Mouse (Mus musculus) spleen, postnatal 36 days (tissue): ENCODE results near the gene Asprv1.

Experiments
- DNase-seq, 2 experiments: peaks; one replicate each; pipeline ENCODE4 v3.0.0; 2022; ENCODE audit warnings: low spot score in 2 of 2, mixed read lengths in 1 of 2

Asprv1 gene

DNA sequence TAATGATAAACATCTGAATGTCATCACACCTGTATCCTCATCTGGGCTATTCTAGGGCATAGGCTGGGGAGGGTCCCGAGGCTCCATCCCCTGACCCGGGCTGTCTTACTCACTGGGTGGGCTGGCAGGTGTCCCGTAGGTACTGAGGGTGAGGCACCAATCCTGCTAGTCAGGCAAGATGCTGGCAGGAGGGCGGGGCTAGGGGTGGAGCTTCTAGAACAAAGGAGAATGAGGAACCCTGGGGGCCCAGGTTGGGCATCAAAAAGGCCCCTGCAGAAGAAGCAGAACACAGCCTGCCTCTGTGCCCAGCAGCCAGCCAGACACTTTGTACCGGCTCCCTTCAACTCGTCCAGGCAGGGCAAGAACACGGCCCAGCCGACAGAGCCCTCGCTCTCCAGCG, at the start of gene Asprv1:
TSS of gene Asprv1 (plus strand) at position 219 of the 400 bp plus-strand sequence.
- DNase-seq = no peak

DNA sequence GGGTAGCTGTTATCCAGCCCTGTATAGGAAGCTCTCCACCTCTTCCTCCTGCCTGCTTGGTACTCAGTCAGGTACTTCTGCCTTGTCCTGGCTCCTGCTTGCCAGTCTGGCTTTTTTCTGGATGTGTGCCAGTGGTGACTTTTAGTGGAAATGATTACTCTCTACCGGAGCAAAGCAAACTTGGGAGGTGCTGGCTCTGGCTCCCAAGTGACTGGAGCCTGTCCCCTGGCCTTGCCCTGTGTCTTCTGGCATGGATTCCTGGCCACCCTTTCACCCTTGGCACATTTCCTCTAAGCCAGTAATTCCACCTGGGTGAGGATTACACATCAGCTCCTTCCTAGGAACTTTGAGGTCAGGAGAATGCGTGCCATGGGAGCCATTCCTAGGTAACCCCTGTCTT, 49.6 kb upstream of the Asprv1 start:
- no peak for DNase-seq

DNA sequence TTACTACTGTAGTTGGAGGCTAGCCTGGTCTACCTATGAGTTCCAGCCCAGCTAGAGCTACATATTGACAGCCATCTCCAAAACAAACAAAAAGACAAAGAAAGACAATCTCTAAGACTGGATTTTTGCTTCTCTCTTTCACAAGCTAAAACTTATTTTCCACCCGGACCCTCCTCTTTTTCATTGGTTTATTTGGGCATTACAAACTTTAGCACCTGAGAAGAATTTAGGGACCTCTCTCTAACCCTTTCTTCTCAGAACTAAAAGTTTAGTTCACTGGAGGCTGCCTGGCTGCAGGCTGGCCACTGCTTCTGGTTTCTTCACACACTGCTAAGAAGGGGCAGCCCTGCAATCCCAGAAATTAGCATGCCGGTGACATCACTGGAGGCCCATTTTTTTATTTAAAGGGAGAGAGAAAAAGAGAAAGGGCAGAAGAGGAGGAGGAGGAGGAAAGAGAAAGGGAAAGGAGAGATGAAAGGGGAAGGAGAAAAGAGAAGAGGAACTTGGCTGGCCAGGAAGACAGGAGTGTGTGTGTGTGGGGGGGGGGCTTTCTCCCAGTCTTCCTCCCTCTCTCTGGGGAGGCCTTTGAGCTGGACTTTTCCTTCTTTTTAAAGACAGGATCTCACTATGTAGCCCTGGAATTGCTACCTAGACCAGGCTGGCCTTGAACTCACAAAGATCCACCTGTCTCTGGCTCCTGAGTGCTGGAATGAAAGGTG, 48.7 kb upstream of the Asprv1 start:
- DNase-seq = no peak

DNA sequence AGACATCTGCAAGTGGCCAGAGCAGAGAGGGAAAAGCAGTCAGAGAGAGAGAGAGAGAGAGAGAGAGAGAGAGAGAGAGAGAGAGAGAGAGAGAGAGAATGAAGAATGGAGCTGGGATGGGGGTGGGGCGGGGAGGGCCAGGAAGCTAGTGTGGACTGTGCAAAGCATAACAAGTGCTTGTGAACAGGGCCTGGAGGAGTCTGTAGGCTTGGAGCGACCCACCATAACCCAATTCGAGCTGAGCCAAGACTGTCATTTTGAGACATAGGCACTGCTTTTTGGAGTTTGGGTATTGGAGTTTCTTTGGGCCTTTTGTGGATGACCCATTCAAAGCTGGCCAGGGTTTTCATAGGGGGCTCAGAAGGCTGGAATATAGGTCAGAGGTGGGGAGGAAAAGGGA, 48.0 kb upstream of the Asprv1 start:
- DNase-seq = no peak

DNA sequence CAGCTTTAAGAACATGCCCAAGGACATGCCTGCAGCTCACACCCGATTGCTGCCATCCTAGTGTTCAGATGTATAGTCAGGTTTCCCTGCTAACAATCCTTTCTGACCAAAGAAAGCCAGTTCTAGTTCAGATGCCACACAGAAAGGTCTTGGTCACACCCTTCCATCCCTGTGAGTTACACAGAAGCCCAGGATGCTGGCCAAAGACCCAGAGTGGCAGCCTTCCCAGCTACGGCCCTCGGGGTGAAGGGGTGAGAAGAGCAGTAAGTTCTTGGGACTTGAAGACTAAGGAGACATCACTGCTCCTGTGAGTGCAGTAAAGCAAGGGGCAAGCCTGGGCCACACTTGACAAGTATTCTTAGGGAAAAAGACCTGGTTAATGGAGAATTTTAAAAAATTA, 44.8 kb upstream of the Asprv1 start:
- no peak for DNase-seq

DNA sequence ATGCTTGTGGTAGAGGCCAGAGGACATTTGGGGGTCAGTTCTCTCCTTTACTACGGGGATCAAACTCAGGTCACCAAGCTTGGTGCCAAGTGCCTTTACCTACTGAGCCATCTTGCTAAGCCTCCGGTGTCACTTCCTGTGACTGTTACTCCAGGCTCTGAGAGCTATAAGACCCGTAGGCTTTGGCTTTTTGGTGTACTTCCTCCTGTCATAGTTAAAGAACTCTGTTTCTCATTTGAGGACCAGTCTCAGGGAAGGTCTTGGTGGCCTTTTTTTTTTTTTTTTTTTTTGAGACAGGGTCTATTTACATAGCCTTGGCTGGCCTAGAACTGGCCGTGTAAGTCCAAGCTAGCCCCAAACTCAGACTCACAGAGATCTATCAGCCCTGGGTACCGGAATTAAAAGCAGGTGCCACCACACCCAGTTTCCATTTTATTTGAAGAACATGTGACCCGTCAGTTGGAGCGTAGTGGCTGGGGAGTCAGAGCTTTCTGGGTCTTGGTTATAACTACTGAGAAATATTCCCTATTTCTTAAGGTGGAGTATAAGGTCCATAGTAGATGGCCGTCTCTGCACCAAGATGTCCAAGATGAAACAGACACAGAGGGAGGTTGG, 44.3 kb upstream of the Asprv1 start:
- no peak for DNase-seq

- DNase-seq = no peak
Observed at GRCm38 (mm10) chr6:86584296-86585015, 43.5 kb upstream of the Asprv1 start.

GRCm38 (mm10) chr6:86585070-86585600, 42.8 kb upstream of the Asprv1 start:
- DNase-seq = peak; percentile 52 to 66

GRCm38 (mm10) chr6:86586070-86586469, 41.9 kb upstream of the Asprv1 start:
- no peak for DNase-seq

- no peak for DNase-seq
Observed at GRCm38 (mm10) chr6:86588429-86588828, 39.5 kb upstream of the Asprv1 start.

DNA sequence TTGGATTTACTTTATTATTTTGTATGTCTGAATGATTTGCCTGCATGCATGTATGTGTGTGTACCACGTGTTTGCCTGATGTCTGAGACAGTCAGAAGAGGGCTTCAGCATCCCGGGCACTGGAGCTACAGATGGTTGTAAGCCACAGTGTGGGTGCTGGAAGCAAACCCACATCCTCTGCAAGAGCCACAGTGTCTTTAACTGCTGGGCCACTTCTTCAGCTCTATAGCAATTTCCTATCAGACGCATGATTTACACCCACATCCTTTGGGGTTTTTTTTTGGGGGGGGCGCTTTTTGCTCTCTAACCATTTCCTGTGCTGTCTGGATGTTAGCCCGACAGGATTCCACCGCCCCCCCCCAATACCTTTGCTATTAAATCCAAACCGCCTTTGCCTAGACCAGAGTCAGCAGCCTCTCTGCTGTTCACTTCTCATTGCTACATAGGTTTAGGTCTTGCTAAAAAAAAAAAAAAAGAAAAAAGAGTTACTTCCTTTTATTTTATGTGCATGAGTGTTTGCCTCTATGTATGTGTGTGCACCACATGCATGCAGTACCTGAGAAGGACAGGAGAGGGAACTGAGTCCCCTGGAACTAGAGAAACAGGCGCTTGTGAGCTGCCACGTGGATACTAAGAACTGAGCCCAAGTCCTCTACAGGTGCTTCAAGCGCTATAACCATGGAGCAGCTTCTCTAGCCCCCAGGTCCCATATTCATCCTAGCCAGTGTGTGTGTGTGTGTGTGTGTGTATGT, 34.6 kb upstream of the Asprv1 start:
- DNase-seq = no peak

- DNase-seq = peak in 1 of 2 experiments; percentile 31
Observed at GRCm38 (mm10) chr6:86594636-86595035, 33.3 kb upstream of the Asprv1 start.

GRCm38 (mm10) chr6:86595865-86596440, 32.0 kb upstream of the Asprv1 start:
- DNase-seq = no peak

DNA sequence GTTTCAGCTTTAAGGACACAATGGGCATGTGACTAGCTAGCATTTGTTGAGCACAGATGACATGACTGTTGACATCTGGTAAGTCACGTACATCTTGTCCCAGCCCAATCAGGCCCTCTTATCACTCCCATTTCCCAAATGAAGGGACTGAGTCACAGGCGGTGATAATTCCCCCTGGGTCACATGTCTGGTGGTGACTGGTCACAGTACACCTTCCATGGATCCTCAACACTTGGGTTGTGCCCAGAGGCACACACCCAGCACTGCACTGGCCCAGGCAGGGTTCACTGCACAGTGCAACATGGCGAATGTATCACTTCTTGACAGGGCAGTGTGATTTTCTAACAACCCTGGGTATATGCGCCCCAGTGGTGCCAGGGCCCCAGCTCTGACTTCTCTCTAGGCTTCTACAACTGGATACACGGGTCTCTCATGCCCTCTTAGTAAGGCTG, 29.2 kb upstream of the Asprv1 start:
- no peak for DNase-seq

DNA sequence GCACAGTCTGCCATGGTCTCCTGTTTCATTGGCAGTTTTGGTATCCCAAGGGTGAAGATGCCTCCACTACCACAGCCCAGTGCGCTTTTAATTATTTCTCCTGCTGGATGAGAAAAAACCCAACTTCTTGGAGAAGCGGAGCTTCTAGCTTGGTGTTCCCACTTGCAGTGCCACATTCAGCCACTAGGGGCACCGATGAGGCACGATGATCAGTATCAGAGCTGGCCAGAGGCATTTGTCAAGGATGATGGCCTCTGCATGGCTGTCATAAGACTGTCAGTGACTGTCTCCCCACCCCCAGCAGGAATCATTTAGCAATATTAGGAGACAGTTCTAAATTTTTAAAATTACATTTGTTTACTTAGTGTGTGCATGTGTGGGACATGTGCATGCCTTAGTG, 28.8 kb upstream of the Asprv1 start:
- peak; percentile 61 to 77 for DNase-seq

- DNase-seq = peak; percentile 65 to 70
Observed at GRCm38 (mm10) chr6:86599951-86600414, 28.0 kb upstream of the Asprv1 start.

DNA sequence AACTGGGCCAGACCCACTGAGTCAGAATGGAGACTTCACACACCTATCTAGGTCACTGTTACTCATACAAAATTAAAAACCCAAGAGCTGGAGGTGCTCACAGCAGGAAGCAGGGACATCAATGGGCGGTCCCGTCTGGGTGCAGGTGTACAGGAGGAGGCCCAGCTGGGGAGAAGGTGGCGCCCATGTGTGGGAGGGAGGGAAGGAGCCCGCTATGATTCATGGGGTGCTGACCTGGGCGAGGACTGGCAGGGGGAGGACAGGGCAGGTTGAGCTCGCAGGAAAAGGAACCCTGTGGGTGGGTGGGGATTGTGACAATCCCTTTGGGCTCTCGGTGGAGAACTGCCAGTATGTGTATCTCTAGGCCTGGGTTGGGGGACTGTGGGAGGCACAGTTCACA, 22.7 kb upstream of the Asprv1 start:
- DNase-seq = no peak

DNA sequence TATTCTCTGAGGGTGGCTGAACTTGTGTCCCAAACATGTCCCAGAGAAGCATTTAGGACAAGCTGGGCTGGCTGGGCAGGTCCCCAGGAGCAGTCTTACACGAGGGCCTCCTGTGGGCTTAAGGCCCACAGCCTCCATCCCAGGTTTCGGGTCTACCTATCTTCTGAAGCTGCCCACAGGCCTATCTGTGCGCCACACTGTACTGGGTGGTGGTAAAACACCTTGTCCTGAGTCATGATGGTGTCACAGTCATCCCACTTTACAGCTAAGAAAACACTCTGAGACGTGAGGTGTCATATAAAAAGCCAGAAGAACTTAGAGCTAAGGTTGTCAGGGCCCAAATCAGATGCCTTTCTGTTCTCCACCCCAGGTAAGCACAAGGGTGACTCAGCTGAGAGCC, 21.7 kb upstream of the Asprv1 start:
- no peak for DNase-seq

DNA sequence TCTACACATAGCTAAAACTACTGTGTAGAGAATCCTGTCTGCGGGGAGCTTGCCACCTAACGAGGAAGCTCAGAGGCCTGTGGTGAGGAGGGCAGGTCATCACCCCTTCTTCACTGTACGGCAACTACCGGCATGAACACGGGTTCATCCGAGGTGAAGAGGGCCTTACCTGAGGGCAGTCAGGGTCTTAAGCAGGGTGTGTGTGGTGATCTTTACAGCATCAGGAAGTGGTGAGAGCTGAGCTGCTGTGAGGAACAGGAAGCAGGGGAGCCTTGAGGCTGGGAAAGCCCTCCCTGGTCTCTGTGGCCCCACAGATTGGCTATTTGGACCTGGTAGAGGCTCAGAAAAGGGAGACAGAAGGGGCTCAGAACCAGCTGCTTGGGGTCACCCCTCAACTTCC, 20.5 kb upstream of the Asprv1 start:
- DNase-seq = peak; percentile 38 to 51

GRCm38 (mm10) chr6:86609235-86609634, 18.7 kb upstream of the Asprv1 start:
- peak in 1 of 2 experiments; percentile 40 for DNase-seq

- DNase-seq = no peak
Observed at GRCm38 (mm10) chr6:86610714-86611113, 17.2 kb upstream of the Asprv1 start.
